Mouse (Mus musculus): ENCODE measurements around the gene Tns2.
"Not testable (repeated sequence)": the region's sequence is repeated elsewhere in the genome, so short reads cannot be mapped to it uniquely, and the experiment has no call there.

Tns2 gene

GRCm38 (mm10) chr15:102100161-102100981, at the start of gene Tns2:
Gene Tns2, plus strand, starts transcription at chr15:102100413.
- DNase-seq: peak; percentile 94

GRCm38 (mm10) chr15:102051920-102052683, 48.1 kb upstream of the Tns2 start:
- DNase-seq: peak; percentile 38

DNA sequence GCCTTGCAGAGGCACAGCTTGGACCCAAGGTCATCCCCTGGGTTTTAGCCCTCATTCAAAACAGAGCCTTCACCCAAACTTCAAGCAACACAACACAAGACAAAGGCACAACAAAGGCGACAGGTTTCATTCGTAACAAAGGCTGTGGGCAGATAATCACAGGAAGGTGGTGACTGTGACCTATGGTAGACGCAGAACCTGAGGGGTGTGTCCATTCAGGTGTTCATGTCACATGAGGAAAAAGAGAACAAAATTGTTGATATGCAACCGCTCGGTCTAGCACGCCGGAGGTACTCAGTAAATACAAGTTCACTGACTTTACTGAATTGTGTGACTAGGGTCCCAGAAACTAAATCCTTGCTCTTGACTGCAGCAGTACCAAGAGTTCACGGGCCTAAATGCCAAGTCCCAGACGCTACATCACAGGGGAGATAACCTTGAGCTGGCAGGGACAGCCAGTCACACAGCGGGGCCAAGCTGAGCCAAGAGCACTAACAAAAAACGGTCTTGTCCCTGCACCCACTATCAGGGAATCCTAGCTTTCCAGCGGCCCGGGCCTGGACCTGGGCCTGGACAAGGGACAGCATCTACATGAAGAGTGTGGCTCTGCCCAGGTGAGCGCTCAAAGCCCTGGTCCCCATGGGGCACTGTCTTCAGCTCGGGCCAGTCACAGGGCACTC, 43.6 kb upstream of the Tns2 start:
- DNase-seq: no peak

DNA sequence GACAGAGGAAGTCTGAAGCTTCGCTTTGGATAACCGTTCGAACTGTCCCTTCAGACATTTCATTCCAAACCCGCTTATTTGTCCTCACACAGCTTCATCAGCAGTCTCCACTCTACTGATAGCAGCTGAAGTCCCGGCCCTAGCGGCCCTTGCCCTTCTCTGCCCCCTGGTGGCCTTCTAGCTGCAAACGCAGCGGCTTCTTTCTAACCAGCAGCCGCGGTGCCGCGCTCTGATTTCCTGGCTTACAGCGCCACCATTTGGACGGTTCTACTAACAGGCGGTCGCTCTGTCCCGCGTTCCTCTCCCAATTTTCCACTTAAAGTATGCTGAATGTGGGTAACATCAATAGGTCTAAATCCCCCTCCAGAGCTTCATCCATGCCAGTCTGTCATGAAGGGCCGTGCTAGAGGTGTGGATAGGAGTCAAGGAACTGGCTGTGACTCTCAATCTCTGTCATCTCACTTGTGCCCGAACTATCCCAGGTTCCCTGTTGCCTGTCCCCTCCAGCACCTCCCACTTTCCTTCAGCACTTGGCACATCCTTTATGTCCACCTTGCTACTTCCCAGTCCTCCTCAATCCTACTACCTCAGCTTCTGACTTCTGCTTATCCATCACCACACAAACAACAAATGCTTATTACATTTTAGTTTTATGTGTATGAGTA, 34.4 kb upstream of the Tns2 start:
- DNase-seq: peak; percentile 95

- DNase-seq: no peak
Measured at GRCm38 (mm10) chr15:102070476-102071467, 29.4 kb upstream of the Tns2 start.

- DNase-seq: no peak
Measured at GRCm38 (mm10) chr15:102072963-102073558, 27.2 kb upstream of the Tns2 start.

GRCm38 (mm10) chr15:102073559-102074069, 26.6 kb upstream of the Tns2 start, which contains the start of gene Eif4b:
Gene Eif4b, plus strand, starts transcription at chr15:102073773.
- peak; percentile 100 for DNase-seq

- DNase-seq: peak; percentile 69
Measured at GRCm38 (mm10) chr15:102074070-102074731, 26.0 kb upstream of the Tns2 start.

GRCm38 (mm10) chr15:102074876-102075585, 25.2 kb upstream of the Tns2 start:
- no peak for DNase-seq

DNA sequence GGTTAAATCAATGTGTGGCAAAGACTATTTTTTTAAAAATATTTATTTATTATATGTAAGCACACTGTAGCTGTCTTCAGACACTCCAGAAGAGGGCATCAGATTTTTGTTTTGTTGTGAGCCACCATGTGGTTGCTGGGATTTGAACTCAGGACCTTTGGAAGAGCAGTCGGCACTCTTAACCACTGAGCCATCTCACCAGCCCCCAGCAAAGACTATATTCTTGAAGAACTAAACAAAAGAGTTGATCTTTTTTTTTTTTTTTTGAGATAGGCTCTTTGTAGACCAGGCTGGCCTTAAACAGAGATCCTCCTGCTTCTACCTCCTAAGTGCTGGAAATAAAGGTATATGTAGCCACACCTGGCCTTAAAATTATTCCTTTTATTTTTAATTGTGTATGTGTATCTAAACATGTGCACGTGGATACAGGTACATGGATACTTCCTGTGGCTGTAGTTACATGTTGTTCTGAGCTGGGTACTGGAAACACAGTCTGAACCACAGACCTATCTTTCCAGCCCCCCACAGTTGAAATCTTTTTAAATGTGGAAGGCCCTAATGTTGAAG, 23.0 kb upstream of the Tns2 start:
- DNase-seq: no peak

DNA sequence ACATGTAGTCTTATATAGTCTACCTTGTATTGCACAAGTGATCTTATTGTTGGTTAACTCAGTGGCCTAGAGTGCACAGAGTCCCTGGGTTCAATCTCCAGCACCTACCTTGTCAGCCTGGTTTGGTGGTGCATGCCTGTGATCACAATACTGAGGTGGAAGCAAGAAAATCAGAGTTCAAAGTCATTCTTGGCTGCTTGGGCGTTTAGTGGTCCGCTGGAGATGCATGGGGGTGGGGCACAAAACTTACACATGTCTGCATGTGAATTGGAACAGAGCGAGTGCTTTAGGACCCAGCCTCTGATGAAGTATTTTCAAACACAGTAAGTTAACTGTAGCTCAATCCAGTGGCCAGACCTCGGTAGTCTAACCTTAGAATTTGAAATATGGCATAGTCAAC, 21.0 kb upstream of the Tns2 start:
- no peak for DNase-seq

- not testable (repeated sequence) for DNase-seq
Measured at GRCm38 (mm10) chr15:102079924-102080323, 20.3 kb upstream of the Tns2 start.

GRCm38 (mm10) chr15:102080429-102080828, 19.8 kb upstream of the Tns2 start:
- DNase-seq: no peak

DNA sequence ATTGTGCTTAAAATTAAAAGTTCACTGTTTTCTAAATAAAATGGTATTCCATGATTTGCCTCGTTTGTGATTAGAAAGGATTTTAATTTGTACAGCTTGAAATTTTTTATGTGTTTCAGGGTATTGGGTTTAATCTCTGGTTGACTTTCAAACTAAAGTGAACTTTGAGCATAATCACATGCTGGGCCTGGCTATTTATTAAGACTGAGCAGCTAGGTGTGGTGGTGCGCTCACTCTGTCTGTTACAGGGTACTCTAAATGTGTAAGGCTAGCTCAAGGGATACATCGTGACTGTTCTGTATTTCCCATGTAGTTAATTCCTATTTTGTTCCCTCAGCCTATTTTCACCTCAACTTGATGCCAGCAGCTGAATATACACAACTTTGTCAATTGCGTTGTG, 18.1 kb upstream of the Tns2 start:
- peak; percentile 83 for DNase-seq

DNA sequence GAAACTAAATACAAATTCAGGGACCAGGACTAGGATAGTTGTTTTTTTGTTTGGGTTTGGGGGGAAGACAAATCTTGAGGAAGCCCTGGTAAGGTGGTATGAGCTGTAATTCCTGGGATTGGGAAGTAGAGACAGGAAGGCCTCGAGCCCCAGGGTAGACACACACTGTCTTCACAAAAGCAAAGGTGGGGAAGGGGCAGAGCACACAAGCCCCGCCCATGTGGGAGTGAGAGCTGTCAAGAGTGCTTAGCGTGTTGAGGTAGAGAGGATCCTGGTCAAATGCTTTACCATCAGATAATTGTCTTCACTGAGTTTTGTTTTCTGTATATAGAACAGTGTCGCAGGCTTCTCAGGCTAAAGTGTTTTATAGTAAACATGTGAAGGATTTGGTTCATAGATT, 17.2 kb upstream of the Tns2 start:
- no peak for DNase-seq

DNA sequence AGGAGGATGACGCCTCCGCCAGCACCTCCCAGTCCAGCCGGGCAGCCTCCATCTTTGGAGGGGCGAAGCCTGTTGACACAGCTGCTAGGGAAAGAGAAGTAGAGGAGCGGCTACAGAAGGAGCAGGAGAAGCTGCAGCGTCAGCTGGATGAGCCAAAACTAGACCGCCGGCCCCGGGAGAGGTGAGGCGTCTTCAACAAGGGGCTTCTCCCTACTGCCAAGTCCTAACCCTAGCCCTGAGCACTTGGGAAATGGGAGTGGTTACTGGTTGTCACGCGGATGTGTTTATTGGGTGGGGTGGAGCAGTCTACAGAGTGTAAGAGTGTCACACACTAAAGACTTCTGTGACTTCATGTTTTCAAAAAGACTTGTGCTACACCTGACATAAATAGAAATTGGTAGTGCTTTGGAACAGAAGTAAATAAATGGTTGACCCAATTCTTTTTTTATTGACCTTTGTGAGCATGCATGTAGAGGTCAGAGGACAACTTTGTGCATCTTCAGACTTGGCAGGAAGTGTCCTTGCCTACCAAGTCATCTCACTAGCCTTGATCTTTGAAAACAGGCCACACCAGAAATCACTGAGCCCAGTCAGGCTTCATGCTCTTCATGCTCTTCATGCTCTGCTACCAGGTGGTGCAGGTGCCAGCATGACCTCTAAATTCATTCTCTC, 10.2 kb upstream of the Tns2 start:
- DNase-seq: no peak

- DNase-seq: no peak
Measured at GRCm38 (mm10) chr15:102091063-102091679, 9.0 kb upstream of the Tns2 start.

- DNase-seq: no peak
Measured at GRCm38 (mm10) chr15:102091688-102092087, 8.5 kb upstream of the Tns2 start.

Data from kidney, adult 9 months (tissue).